Mouse (Mus musculus) heart, adult 2 months (tissue): ENCODE data around the gene Fgd1.

ENCODE experiments used
- CTCF ChIP-seq: fragments of 200-600 bp; IDR thresholded peaks from 2 replicates; pipeline ENCODE4 v1.8.1; 2022; ENCODE audit warnings: antibody characterized with exemption, mild to moderate bottlenecking, moderate library complexity
- EP300 ChIP-seq: fragments of 200-500 bp; IDR thresholded peaks from 2 replicates; pipeline ENCODE4 v1.6.1; 2011; ENCODE audit warnings: low read depth, low read length, control low read depth; ENCODE audit not compliant: insufficient read depth
- POLR2A ChIP-seq: fragments of 200-500 bp; IDR thresholded peaks from 2 replicates; pipeline ENCODE4 v1.6.1; 2011; ENCODE audit warnings: mild to moderate bottlenecking, low read depth, low read length, control low read depth; ENCODE audit not compliant: insufficient read depth

DNA sequence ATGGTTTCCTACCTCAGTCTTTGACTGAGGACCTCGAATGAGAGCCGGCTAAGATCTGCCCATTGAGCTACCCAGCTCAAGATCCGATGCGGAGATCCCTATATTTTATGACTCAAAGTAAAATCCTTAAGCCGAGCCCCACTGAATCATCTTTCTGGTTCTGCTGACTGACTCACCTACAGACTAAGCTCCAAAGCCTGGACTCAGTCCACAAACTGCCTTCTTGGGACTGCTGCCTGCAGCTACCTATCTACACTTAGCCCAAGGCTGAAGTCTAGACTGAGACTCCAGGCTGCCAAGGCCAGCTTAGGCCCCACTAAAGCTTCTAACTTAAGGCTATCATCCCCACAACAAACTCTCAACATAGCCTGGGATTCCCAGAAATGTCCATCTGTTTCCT, 30.1 kb downstream of the Fgd1 start:
- TF ChIP-seq CTCF (no peak), EP300 (no peak), POLR2A (no peak)
